Mouse (Mus musculus) adipocyte (in vitro differentiated cells): ENCODE measurements around the gene Rhot2.

Source experiments
- DNase-seq: peaks from one replicate; pipeline ENCODE4 v3.0.0-alpha.2; 2016; ENCODE audit warnings: low spot score

Rhot2 gene

GRCm38 (mm10) chr17:25844396-25844901 lies at the start of gene Rhot2:
Rhot2 (minus strand) TSS chr17:25844851.
- DNase-seq, result peak; percentile 98

- peak; percentile 83 for DNase-seq
Measured at GRCm38 (mm10) chr17:25893975-25894617, 49.4 kb upstream of the Rhot2 start.

GRCm38 (mm10) chr17:25888837-25889236 lies 44.2 kb upstream of the Rhot2 start:
- DNase-seq, result no peak

GRCm38 (mm10) chr17:25887467-25887866 lies 42.8 kb upstream of the Rhot2 start:
- no peak for DNase-seq

GRCm38 (mm10) chr17:25886806-25887205 lies 42.2 kb upstream of the Rhot2 start:
- no peak for DNase-seq

GRCm38 (mm10) chr17:25885636-25886035 lies 41.0 kb upstream of the Rhot2 start:
- DNase-seq, result no peak

GRCm38 (mm10) chr17:25883824-25884223 lies 39.2 kb upstream of the Rhot2 start:
- DNase-seq, result no peak

- no peak for DNase-seq
Measured at GRCm38 (mm10) chr17:25883268-25883667, 38.6 kb upstream of the Rhot2 start.

- no peak for DNase-seq
Measured at GRCm38 (mm10) chr17:25882306-25882705, 37.7 kb upstream of the Rhot2 start.

GRCm38 (mm10) chr17:25881691-25882090 lies 37.0 kb upstream of the Rhot2 start:
- DNase-seq, result no peak

GRCm38 (mm10) chr17:25880913-25881641 lies 36.4 kb upstream of the Rhot2 start:
- DNase-seq, result no peak

- DNase-seq, result peak; percentile 51
Measured at GRCm38 (mm10) chr17:25880196-25880910, 35.7 kb upstream of the Rhot2 start, which contains the start of gene Wfikkn1. Wfikkn1 (minus strand) TSS chr17:25880858.

- no peak for DNase-seq
Measured at GRCm38 (mm10) chr17:25879750-25880149, 35.1 kb upstream of the Rhot2 start.

GRCm38 (mm10) chr17:25879261-25879660 lies 34.6 kb upstream of the Rhot2 start:
- peak; percentile 52 for DNase-seq

- DNase-seq, result no peak
Measured at GRCm38 (mm10) chr17:25878611-25879180, 34.0 kb upstream of the Rhot2 start.

- no peak for DNase-seq
Measured at GRCm38 (mm10) chr17:25877741-25878610, 33.3 kb upstream of the Rhot2 start.

- no peak for DNase-seq
Measured at GRCm38 (mm10) chr17:25877025-25877424, 32.4 kb upstream of the Rhot2 start.

- DNase-seq, result no peak
Measured at GRCm38 (mm10) chr17:25876347-25876915, 31.8 kb upstream of the Rhot2 start.

- peak; percentile 90 for DNase-seq
Measured at GRCm38 (mm10) chr17:25875171-25876136, 30.8 kb upstream of the Rhot2 start.

GRCm38 (mm10) chr17:25874721-25875170 lies 30.1 kb upstream of the Rhot2 start, which contains the start of gene Mettl26:
Mettl26 (plus strand) TSS chr17:25875074.
- peak; percentile 93 for DNase-seq
